Mouse (Mus musculus) midbrain, embryonic 16.5 days (tissue): ENCODE data around the gene Psmb3. TPM values are rescaled to one million over a fixed set of nuclear protein-coding genes. Genes with fewer than 3 reads are reported as not detected.

Experiments
- ATAC-seq: fragments of 200-750 bp; cut with Nextera tagmentation; 2 replicates; pipeline ENCODE4 v1.8.0; 2017; ENCODE audit warnings: moderate TSS enrichment
- H3K27ac ChIP-seq: fragments of 300-500 bp; sonication (generic); 2 replicates; pipeline ENCODE4 v1.5.1; 2014; ENCODE audit warnings: mild to moderate bottlenecking, low read length, mixed read lengths
- H3K27me3 ChIP-seq: fragments of 300-500 bp; sonication (generic); 2 replicates; pipeline ENCODE4 v1.6.1; 2014; ENCODE audit warnings: low read depth, low read length, mixed read lengths; ENCODE audit not compliant: control insufficient read depth, insufficient read depth
- H3K36me3 ChIP-seq: fragments of 300-500 bp; sonication (generic); 2 replicates; pipeline ENCODE4 v1.6.1; 2014; ENCODE audit warnings: mild to moderate bottlenecking, low read length, moderate library complexity, mixed read lengths; ENCODE audit not compliant: control insufficient read depth, insufficient read depth
- H3K4me1 ChIP-seq: fragments of 300-500 bp; sonication (generic); 2 replicates; pipeline ENCODE4 v1.6.1; 2014; ENCODE audit warnings: mild to moderate bottlenecking, low read length, mixed read lengths; ENCODE audit not compliant: control insufficient read depth, insufficient read depth
- H3K4me2 ChIP-seq: fragments of 300-500 bp; sonication (generic); 2 replicates; pipeline ENCODE4 v1.6.1; 2014; ENCODE audit warnings: mild to moderate bottlenecking, low read length, mixed read lengths
- H3K4me3 ChIP-seq: fragments of 300-500 bp; sonication (generic); 2 replicates; pipeline ENCODE4 v1.5.1; 2014; ENCODE audit warnings: low read depth, mild to moderate bottlenecking, low read length, moderate library complexity, mixed read lengths
- H3K9ac ChIP-seq: fragments of 300-500 bp; sonication (generic); 2 replicates; pipeline ENCODE4 v1.6.1; 2014; ENCODE audit warnings: low read depth, low read length, mixed read lengths
- H3K9me3 ChIP-seq: fragments of 300-500 bp; sonication (generic); replicated peaks from 2 replicates; pipeline ENCODE4 v1.6.1; 2014; ENCODE audit warnings: mild to moderate bottlenecking, low read length, mixed read lengths; ENCODE audit not compliant: control insufficient read depth, poor library complexity, severe bottlenecking
- WGBS: fragments of 180-500 bp; shearing (Covaris S2); extraction: QIAGEN DNeasy Blood & Tissue Kit; methylation state at CpG from one replicate; pipeline ENCODE4 v1.1.7; 2014; 5-methylcytosine and 5-hydroxymethylcytosine counted together
- polyA plus RNA-seq: library from polyadenylated mRNA; unstranded; fragments of >200 nt; fragmentation: Nextera tagmentation; extraction: Ambion mirVana; gene quantifications from 2 replicates; pipeline ENCODE4 v1.2.1, GENCODE M21; 2015

The Psmb3 gene
- polyA plus RNA-seq, 1 experiment from 2014 or later: 401 TPM

DNA sequence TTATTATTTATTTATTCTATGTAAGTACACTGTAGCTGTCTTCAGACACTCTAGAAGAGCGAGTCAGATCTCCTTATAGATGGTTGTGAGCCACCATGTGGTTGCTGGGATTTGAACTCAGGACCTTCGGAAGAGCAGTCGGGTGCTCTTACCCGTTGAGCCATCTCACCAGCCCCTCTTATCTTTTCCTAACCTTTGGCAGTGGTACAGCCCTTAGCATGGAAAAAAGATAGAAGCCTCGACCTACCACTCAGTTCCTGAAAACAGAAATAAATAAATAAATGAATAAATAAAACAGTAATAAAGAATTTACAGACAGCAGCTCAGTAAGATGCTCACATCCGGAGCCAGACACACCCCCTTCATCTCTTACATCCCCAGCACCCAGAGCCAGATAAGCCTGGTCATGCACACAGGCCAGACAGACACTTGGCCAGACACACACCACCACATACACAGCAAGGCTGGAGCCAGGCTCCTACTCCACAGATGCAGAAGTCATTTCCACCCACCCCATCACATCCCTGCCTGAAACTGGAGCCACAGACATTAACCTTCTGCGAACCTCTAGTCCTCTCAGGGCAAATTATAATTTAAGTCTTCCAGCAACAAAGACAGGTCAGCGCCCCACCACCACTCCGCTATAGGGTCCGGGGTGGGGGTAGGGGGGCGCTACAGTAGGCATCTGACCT is 5.9 kb upstream of the Psmb3 start:
- peaks cover 3% of the 10 kb centered on the region; the same call in 1 of the 2 replicates for H3K36me3 ChIP-seq
- H3K4me1 ChIP-seq: peaks cover 50% of the 10 kb centered on the region
- peak overlapping the region; percentile 94 for H3K9ac ChIP-seq
- no peak for ATAC-seq
- H3K27me3 ChIP-seq: no peaks in the 10 kb centered on the region
- peak overlapping the region; percentile 88 for H3K4me3 ChIP-seq
- H3K4me2 ChIP-seq: peak overlapping the region; percentile 76
- WGBS: 50% methylated on average over 11 of the region's 11 CpGs
- H3K9me3 ChIP-seq: no peaks in the 10 kb centered on the region
- peak overlapping the region; percentile 38 for H3K27ac ChIP-seq

GRCm38 (mm10) chr11:97697891-97698529 is 5.2 kb upstream of the Psmb3 start:
- Histone ChIP-seq H3K27me3 (no peaks in the 10 kb centered on the region), H3K4me1 (peaks cover 50% of the 10 kb centered on the region), H3K4me2 (peak overlapping the region; percentile 76), H3K9ac (peak overlapping the region; percentile 94), H3K9me3 (no peaks in the 10 kb centered on the region), H3K4me3 (peak overlapping the region; percentile 88), H3K36me3 (no peaks in the 10 kb centered on the region; the same call in 1 of the 2 replicates), H3K27ac (peak overlapping the region; percentile 98)
- no peak for ATAC-seq
- WGBS: 0% methylated on average over 14 of the region's 14 CpGs

- no peaks in the 10 kb centered on the region for H3K9me3 ChIP-seq
- H3K27me3 ChIP-seq: no peaks in the 10 kb centered on the region
- peak overlapping the region; percentile 76 for H3K4me2 ChIP-seq
- H3K27ac ChIP-seq: peak overlapping the region; percentile 98
- H3K36me3 ChIP-seq: no peaks in the 10 kb centered on the region
- 0% methylated on average over 50 of the region's 63 CpGs for WGBS
- no peak for ATAC-seq
- H3K9ac ChIP-seq: peak overlapping the region; percentile 94
- peaks cover 51% of the 10 kb centered on the region for H3K4me1 ChIP-seq
- H3K4me3 ChIP-seq: peak overlapping the region; percentile 88
Observed at GRCm38 (mm10) chr11:97698741-97699611, 4.2 kb upstream of the Psmb3 start.

- Histone ChIP-seq H3K9me3 (no peaks in the 10 kb centered on the region), H3K27ac (peak overlapping the region; percentile 98), H3K4me2 (peak overlapping the region; percentile 76), H3K36me3 (no peaks in the 10 kb centered on the region), H3K27me3 (no peaks in the 10 kb centered on the region), H3K9ac (peak overlapping the region; percentile 94), H3K4me3 (peak overlapping the region; percentile 88), H3K4me1 (peaks cover 51% of the 10 kb centered on the region)
- ATAC-seq: 0 out of 2 replicates have a peak, but pooled peaks have one; percentile 13
- WGBS: 0% methylated on average over 6 of the region's 9 CpGs
Observed at GRCm38 (mm10) chr11:97699626-97700002, 3.6 kb upstream of the Psmb3 start.

DNA sequence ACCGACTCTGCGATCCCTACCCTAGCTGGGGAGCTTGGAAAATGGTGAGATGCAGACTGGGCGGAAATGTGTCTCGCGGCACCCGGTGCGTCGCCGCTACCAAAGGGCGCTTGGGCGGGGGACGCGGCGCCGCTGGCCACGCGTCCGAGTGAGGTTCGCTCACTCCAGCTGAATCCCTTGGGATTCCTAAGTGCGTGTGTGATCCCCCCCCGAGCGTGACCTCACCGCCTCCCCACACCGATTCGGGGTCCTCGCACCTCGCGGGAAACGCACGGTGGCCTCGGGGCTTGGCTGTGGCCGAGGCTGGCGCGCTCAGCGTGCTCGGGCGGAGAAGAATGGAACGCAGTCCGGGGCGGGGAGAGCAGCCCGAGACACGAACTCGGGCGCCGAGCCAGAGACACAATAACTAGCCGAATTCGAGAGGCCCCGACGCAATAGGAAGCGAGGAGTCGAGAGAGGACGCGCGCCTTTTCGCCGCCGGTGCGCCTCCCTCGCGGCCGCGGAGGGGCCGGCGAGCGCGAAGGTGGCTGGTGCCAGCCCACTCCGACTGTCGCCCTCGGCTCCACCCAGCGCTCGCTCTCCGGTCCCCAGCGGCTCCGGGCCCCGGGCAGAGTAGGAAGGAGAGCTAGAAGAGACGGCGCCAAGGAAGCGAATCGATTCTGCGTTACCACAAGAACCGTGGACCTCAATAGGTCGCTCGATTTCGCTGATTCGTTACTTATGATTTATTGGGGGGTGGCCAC is 3.0 kb upstream of the Psmb3 start, which contains the start of gene Pcgf2:
Pcgf2 (minus strand) TSS at position 495 of the 743 bp plus-strand sequence.
- Histone ChIP-seq H3K4me1 (peaks cover 48% of the 10 kb centered on the region), H3K9ac (peak within 1 kb of the TSS; percentile 94), H3K4me3 (peak within 1 kb of the TSS; percentile 88), H3K27ac (peak within 1 kb of the TSS; percentile 98), H3K27me3 (no peaks in the 10 kb centered on the region), H3K36me3 (no peaks in the 10 kb centered on the region), H3K4me2 (peak within 1 kb of the TSS; percentile 76), H3K9me3 (no peaks in the 10 kb centered on the region)
- no peak for ATAC-seq
- under 1% methylated on average over 85 of the region's 85 CpGs for WGBS

DNA sequence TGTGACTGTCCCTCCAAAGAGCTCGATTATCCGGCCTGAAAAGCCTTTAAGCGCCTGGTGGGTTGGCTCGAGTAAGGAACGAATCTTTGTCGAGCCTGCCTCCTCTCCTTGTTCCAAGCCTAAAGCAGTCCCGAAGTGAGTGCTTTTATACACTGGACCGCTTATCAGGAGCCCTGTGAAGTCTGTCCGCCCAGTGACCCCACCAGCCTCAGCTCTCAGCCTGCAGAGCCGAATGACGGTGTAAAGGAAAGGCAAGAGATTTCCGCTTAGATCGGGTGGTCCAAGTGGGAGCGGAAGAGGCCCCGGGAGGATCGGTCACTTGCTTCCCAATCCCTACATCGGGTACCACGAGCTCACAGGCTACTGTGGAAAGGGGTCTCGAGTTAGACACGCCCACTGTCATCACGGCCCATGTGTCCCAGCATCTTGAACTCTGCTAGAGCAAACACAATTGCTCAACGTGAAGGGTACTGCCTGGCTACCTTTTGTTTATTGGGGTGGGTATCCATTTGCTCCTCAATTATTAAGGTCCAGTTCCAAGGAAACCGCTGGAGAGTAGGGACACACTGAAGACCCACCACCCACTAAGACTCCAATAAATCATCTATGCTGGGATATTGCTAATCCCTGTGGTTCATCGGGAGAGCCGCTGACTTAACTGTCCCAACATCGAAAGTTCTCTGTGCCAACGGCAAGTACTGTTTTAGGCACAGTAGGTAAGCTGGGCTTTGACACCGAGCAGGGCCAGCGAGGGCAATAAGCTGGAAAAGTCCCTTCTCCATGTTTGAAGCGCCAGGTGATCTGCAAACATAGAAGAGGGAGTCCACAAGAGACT is 2.2 kb upstream of the Psmb3 start:
- WGBS: 17% methylated on average over 30 of the region's 30 CpGs
- no peaks in the 10 kb centered on the region for H3K9me3 ChIP-seq
- peak overlapping the region; percentile 66 for H3K4me2 ChIP-seq
- H3K4me3 ChIP-seq: peak overlapping the region; percentile 88
- no peak for ATAC-seq
- peak overlapping the region; percentile 98 for H3K27ac ChIP-seq
- peak overlapping the region; percentile 94 for H3K9ac ChIP-seq
- no peaks in the 10 kb centered on the region for H3K36me3 ChIP-seq
- no peaks in the 10 kb centered on the region for H3K27me3 ChIP-seq
- peaks cover 40% of the 10 kb centered on the region for H3K4me1 ChIP-seq

DNA sequence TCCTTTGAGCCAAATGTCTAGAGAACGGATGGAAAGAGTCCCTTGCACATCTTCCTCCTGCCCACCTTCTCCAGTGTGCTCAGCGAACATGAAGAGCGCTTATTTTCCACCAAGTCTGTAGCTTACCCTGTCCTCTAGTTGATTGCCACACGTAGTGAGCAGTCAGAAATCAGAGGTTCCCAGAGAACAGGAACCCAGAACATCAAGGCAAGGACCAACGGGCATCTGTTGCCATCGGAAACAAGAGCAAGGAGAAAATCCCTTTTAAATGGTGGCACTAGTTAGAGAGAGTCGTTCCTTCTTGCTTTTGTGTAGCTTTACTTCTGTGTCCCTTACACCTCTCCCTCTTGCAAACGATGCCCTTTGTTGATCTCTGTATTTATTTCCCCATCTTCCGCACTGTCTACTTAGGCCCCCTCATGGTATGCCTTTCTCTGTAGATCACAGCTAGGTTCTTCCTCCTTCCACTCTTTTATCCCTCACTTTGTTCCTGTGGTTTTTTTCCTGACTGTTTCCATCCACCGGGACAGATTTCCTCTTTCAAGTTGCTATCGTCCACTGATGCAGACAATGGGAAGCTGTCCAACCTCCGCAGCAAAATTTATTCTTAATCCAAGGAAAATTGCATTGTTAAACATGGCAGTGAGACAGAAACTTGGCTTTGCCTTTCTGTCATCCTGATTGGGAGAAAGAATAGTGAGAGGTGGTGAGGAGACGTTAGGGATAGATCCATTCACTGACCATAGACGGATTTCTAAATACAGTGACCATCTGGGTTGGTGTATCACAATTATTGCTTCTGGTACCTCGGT is 1.4 kb upstream of the Psmb3 start:
- H3K9me3 ChIP-seq: no peaks in the 10 kb centered on the region
- 44% methylated on average over 15 of the region's 15 CpGs for WGBS
- peak overlapping the region; percentile 98 for H3K27ac ChIP-seq
- peak overlapping the region; percentile 88 for H3K4me3 ChIP-seq
- no peaks in the 10 kb centered on the region for H3K27me3 ChIP-seq
- H3K4me1 ChIP-seq: peaks cover 32% of the 10 kb centered on the region
- H3K4me2 ChIP-seq: peak overlapping the region; percentile 66
- no peak for ATAC-seq
- peaks cover under 1% of the 10 kb centered on the region for H3K36me3 ChIP-seq
- H3K9ac ChIP-seq: peak overlapping the region; percentile 94; the same call in 1 of the 2 replicates
